Mouse (Mus musculus) yolk sac, embryonic 10.5 days (tissue): Measurements from ENCODE around the gene Bid.

Experiments used
- DNase-seq: peaks from one replicate; pipeline ENCODE4 v3.0.0-alpha.2; 2017; ENCODE audit warnings: low spot score

Gene Bid

GRCm38 (mm10) chr6:120916074-120916971 lies at the start of gene Bid:
Gene Bid, minus strand, starts transcription at chr6:120916853.
- peak; percentile 94 for DNase-seq

- no peak for DNase-seq
These were observed 49.2 kb upstream of the Bid start for GRCm38 (mm10) chr6:120965814-120966213.

DNA sequence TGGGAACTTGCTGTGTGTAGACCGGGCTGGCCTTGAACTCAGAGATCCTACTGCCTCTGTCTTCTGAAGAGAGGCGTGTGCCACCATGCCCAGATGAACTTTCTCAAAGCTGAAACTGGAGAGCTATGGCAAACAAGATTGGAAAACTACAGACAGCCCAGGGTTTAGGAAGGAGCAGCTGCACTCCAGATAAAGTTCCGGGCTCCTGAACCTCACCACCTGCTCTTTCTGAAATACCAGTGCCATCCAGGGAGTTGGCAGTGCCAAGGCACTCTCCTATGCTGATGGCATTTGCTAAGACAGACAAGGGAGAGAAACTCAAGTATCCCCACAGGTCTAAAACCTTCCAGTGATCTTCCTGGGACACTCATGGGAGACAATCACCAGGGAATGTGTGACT lies 47.5 kb upstream of the Bid start:
- no peak for DNase-seq

DNA sequence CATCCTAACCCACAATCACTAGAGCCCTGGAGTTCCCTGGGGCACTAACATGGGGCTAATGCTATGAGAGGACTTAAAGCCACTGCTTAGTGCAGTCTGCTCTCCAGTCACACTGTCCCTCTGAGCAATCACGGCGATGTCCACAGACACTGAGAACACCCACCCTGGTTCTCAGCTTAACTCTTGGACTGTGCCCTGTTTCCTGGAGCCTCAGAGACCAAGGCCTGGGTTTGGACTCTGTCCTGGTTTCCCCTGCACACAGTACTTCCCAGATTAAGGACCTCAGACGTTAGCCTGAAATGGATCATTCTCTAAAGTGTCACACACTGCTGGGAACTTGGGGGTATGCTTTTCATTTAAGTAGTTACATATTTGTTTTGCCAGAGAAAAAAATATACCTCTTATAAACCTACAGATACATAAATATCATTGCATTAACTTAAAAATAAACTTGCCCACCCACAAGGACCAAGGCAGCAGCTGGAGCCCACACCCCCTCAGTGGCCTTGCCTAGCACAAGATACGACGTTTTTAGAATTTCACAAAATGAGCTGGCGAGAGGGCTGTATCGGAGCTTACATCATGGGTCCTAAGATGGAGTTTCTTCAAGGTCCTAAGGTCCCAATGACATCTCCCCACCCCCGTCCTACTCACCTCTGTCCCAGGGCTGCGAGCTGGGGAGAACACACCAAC lies 43.8 kb upstream of the Bid start:
- no peak for DNase-seq

- no peak for DNase-seq
These were observed 40.7 kb upstream of the Bid start for GRCm38 (mm10) chr6:120957331-120957730.

GRCm38 (mm10) chr6:120956259-120957161 lies 39.9 kb upstream of the Bid start:
- no peak for DNase-seq

- no peak for DNase-seq
These were observed 38.6 kb upstream of the Bid start for GRCm38 (mm10) chr6:120955215-120955614.

- no peak for DNase-seq
These were observed 37.6 kb upstream of the Bid start for GRCm38 (mm10) chr6:120954241-120954640.

- DNase-seq, result no peak
These were observed 35.8 kb upstream of the Bid start for GRCm38 (mm10) chr6:120952475-120952874.

DNA sequence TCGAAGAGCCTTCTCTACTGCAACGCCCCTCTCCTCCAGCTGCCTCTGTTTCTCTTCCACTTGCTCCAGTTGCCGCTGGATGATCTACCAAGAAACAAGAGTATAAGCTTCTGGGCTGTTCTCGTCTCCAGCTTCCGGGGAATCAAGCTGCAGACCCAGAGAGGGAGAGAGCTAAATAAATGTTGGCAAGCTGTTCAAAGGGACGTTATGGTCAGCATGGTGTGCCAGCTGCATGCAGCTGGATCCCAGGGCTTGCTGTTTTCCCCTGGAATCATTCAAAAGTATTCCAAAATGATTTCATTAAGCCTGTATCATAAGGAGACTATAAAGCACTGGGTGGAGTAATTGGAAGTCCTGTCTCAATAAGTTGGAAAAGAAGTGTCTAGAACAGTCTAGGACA lies 34.7 kb upstream of the Bid start:
- DNase-seq, result no peak

- no peak for DNase-seq
These were observed 28.9 kb upstream of the Bid start for GRCm38 (mm10) chr6:120945510-120945909.

DNA sequence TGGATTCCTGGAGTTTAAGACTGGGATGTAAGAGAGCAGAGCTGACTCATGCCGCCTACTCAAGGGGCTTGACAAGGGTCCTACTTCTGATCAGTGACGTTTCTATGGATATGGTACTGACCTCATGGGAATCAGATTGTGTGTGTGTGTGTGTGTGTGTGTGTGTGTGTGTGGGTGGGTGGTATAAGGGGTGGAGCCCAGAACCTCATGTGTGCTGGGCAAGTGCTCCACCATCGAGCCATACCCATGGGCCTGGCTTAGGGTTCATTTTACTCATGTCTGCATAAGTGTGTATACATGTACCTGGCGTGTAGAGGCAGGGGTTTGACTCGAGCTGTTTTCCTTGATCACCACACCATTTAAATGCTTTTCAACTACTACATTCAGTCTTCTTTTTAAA lies 27.3 kb upstream of the Bid start:
- DNase-seq, result no peak

GRCm38 (mm10) chr6:120943551-120943950 lies 26.9 kb upstream of the Bid start:
- DNase-seq, result no peak

DNA sequence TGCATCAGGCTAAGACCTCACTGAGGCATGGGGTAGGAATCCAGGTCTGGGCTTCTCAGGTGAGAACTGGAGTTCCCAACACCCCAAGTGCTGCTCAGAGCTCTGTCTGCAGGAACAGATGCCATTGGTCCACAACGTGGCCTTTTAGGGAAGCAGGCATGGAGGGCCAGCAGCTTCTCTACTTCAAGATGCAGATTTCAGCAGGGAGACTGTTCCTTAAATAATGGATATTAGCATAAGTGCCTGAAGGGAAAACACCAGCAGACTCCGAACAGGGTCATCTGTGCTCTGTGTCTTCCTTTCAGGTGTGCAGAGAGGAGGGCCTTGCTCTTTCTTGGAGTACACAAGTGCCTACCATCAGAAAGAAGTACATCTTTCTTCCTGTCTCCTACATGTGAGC lies 26.4 kb upstream of the Bid start:
- no peak for DNase-seq

- no peak for DNase-seq
These were observed 24.9 kb upstream of the Bid start for GRCm38 (mm10) chr6:120941575-120941974.

DNA sequence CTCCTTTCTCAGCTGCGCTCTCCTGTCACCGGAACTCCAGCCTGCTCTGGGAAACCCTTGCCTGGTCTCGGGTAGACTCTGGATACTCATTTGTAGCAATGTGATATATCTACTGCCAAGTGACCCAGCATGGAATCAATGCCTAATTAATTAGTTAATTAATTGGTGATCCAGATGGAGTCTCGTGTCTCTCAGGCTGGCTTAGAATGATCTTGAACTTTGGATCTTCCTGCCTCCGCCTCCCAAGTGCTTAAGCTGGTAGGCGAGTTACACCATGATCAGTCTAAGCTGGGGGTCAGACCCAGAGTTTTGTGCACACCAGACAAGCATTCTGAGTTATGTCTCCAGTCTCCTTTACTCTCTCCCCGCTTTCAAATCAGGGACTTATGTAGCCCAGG lies 24.4 kb upstream of the Bid start:
- DNase-seq, result no peak

DNA sequence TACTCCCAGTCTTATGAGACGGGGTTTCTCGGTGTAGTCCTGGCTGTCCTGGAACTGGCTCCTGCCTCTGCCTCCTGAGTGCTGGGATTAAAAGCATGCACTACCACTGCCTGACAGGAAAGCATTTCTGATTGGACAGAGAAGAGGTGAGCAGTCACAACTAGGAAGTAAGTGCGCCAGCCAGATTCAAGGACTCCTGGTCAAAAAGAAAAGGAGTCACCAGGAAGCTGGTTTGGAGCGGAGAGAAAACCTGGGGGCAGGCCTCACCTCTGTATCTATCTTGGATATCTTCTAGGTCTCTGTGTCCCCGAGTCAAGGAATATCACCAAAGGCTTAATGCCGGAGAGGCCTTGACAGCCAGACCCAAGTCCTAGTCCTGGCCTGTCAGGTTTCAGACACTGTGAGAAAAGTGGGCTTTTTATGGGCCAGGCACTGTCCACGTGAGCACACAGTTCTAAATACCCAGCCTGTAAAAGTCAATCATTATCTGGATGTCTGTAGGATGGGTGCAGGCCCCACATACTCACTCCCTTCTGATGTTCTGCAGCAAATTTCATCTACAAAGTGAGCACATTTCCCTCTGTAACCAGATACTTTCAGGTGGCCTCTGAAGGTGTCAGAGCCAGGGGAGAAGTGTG lies 23.9 kb upstream of the Bid start:
- DNase-seq, result peak; percentile 38

- no peak for DNase-seq
These were observed 23.1 kb upstream of the Bid start for GRCm38 (mm10) chr6:120939783-120940182.

DNA sequence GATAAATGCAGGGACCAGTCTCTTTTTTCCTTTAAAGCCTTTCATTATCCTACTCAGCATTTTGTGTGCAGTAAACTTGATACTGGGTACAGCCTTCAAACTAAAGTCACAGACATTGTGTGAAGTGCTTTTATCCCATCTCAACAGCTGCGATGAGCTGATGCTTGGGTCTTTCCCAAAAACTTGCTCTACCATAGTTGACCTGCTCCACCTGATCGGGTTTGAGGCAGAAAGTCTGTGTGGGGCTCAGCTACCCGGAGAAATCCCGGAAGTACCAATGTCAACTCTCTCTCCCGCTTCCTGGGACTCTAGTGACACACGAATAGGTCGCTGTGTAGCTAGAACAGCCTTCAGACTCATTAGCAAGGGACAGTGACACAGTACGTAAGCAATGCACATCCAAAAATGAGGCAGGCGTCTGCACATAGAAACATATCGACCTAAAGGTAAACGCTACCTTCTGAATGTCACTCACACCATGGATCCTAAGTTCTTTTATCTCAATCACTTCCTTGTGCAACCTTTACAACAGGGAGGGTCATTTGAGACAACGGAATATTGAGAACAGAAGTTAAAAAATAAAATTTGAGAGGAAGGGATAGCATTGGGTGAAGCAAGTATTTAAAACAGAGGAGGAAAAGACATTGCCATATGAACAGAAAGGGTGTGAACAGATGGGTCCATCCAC lies 22.3 kb upstream of the Bid start:
- no peak for DNase-seq

GRCm38 (mm10) chr6:120937999-120938608 lies 21.5 kb upstream of the Bid start:
- DNase-seq, result no peak

DNA sequence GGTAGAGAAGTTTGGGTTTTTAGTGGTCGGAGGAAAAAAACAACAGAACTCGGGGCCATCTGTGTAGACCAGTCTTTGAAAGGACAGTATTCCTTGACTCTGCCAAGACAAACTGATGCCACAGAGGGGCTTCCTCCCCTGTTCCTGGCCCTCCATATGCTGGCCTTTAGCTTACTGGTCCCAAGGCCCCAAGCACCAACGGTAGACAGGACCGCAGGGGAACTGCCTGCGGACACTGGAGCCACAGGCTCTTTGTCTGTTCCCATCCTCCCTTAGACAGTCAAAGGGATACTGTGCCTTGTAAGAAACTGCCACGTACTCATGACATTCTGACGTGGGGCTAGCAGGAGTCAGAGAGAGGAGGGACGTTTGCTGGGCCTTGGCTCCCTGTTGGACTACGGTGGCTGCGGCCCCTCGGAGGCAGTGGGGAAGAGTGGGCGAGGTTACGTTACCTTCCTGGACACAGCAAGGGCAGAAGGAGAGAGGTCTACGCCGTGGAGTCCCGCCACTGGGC lies 20.5 kb upstream of the Bid start:
- no peak for DNase-seq
